Mouse (Mus musculus) left cerebral cortex, adult 2 months (tissue): Measurements from ENCODE around the gene Ddx19a. TPM values are rescaled to one million over a fixed set of nuclear protein-coding genes. Genes with fewer than 3 reads are reported as not detected.

Source experiments
- DNase-seq, 2 experiments: peaks; one replicate each; pipeline ENCODE4 v3.0.0; 2021 to 2022; ENCODE audit warnings: low spot score in 2 of 2, mixed read lengths in 1 of 2; ENCODE audit errors: extremely low spot score in 1 of 2
- H3K27ac ChIP-seq: fragments of 200-600 bp; 2 replicates; pipeline ENCODE4 v1.8.1; 2022
- H3K4me3 ChIP-seq: fragments of 200-600 bp; 2 replicates; pipeline ENCODE4 v1.8.1; 2022
- CTCF ChIP-seq: fragments of 200-600 bp; IDR thresholded peaks from 2 replicates; pipeline ENCODE4 v1.8.1; 2022; ENCODE audit warnings: antibody characterized with exemption, mild to moderate bottlenecking, moderate library complexity
- intact Hi-C: fragments of 180-260 bp; cut with DNase I; formaldehyde crosslinking; loops from one replicate; pipeline ENCODE4 v1.15.1; 2025
- microRNA-seq, 2 experiments: library from miRNA; unstranded; fragments of <30 nt; microRNA quantifications; one replicate each; pipeline ENCODE4 v1.2.0; 2021
- total RNA-seq, 2 experiments: library from RNA; stranded (reverse); gene quantifications; 2 replicates each; pipeline ENCODE4 v1.2.3; 2021

The Ddx19a gene
- total RNA-seq, 2 experiments from 2014 or later: 26.8 to 26.9 TPM

DNA sequence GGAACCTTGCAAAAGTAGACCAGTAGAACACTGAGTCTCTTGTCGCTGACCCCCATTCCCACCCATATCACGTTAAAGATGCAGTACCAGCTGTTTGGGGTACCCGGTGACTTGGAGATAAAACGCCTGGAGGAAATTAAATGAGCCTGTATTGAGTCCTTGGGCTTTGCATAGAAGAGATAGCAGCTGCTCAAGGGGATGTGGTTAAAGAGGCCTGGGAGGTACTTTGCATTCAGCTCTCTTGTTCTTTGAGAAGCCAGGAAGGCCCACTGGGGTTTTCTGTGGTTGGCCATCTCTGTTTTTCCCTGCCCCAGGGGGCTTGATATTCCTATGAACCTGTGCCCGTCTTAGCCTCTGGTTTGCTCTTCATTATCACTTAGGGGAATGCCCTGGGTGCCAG, 68.5 kb downstream of the Ddx19a start:
- intact Hi-C loops: no loop called here
- no peak overlapping the region for H3K4me3 ChIP-seq
- H3K27ac ChIP-seq: no peak overlapping the region
- no peak for TF ChIP-seq CTCF
- DNase-seq: no peak

DNA sequence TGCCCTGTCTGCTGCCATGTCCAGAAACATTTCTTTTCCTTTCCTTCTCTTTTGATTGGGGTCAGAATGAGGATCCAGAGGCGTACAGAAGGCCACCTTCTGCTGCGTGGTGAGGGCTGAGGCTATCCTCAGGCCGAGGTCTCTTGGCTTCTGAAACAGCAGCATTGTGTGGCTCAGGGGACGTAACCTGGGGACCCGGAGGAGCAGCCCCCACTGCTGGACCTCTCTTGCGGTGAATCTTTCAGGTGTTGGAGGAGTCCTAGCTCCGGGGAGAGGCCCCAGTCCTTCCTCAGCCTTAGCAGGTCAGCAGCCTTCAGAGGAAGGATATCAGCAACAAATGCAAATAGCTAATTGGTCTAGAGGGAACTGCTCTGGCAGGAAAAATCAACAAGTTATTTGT, 69.2 kb downstream of the Ddx19a start:
- TF ChIP-seq CTCF: no peak
- Histone ChIP-seq H3K4me3 (no peak overlapping the region), H3K27ac (no peak overlapping the region)
- intact Hi-C loops: no loop called here
- no peak for DNase-seq

GRCm38 (mm10) chr8:110926690-110927089, 70.9 kb downstream of the Ddx19a start:
- intact Hi-C loops: no loop called here
- TF ChIP-seq CTCF: no peak
- H3K4me3 ChIP-seq: no peak overlapping the region
- no peak for DNase-seq
- H3K27ac ChIP-seq: 0 out of 2 replicates have a peak overlapping the region, but pooled peaks have one; percentile 15

GRCm38 (mm10) chr8:110925691-110926140, 71.9 kb downstream of the Ddx19a start:
- intact Hi-C loops: no loop called here
- no peak for DNase-seq
- no peak overlapping the region for H3K27ac ChIP-seq
- H3K4me3 ChIP-seq: no peak overlapping the region
- TF ChIP-seq CTCF: no peak

Small RNAs within 50 kb of the gene (microRNA-seq; reads per million reads assigned to microRNA genes)
- 0 reads per million in 2 experiments for gene Gm24103
- gene Mir3473d: 0.48 to 0.49 reads per million in 2 experiments

Other genes with a start within 250 kb of the Ddx19a start
- 100 to 1,000 TPM; 103 TPM for gene Il34, start 191.9 kb downstream of the Ddx19a start, total RNA-seq
- gene Cog4, start 151.2 kb downstream of the Ddx19a start, total RNA-seq: 10 to 100 TPM; 49.0 to 59.1 TPM
- 10 to 100 TPM; 61.8 to 66.5 TPM for gene Sf3b3, start 151.0 kb downstream of the Ddx19a start, total RNA-seq
- gene Fuk, start 95.3 kb downstream of the Ddx19a start, total RNA-seq: 10 to 100 TPM; 20.7 to 21.0 TPM
- 10 to 100 TPM; 88.4 to 97.4 TPM for gene St3gal2, start 77.9 kb downstream of the Ddx19a start, total RNA-seq
- gene Ddx19b, start 34.0 kb upstream of the Ddx19a start, total RNA-seq: 10 to 100 TPM; 21.3 to 22.5 TPM
- gene Aars, start 35.3 kb upstream of the Ddx19a start, total RNA-seq: 100 to 1,000 TPM in 1 of 2 experiments, 10 to 100 TPM in 1; 90.2 to 103 TPM
- not detected for gene Exosc6, start 58.5 kb upstream of the Ddx19a start, total RNA-seq
- gene Clec18a, start 94.6 kb upstream of the Ddx19a start, total RNA-seq: 1 to 10 TPM; 3.7 to 6.4 TPM
- gene Pdpr, start 96.8 kb upstream of the Ddx19a start, total RNA-seq: 10 to 100 TPM; 31.2 to 31.9 TPM